Mouse (Mus musculus) liver, embryonic 18 days (tissue): ENCODE results near the gene Gpr31b. TPM values are rescaled to one million over a fixed set of nuclear protein-coding genes. Genes with fewer than 3 reads are reported as not detected.

Experiments used
- polyA plus RNA-seq: library from polyadenylated mRNA; depleted of rRNA; stranded (reverse); fragments of >200 nt; gene quantifications from 2 replicates; pipeline ENCODE4 v1.2.3, GENCODE M21; 2012; rRNA removed

Gene Gpr31b
- polyA plus RNA-seq: 0.03 TPM in 1 of 2 replicates, not detected in the other

DNA sequence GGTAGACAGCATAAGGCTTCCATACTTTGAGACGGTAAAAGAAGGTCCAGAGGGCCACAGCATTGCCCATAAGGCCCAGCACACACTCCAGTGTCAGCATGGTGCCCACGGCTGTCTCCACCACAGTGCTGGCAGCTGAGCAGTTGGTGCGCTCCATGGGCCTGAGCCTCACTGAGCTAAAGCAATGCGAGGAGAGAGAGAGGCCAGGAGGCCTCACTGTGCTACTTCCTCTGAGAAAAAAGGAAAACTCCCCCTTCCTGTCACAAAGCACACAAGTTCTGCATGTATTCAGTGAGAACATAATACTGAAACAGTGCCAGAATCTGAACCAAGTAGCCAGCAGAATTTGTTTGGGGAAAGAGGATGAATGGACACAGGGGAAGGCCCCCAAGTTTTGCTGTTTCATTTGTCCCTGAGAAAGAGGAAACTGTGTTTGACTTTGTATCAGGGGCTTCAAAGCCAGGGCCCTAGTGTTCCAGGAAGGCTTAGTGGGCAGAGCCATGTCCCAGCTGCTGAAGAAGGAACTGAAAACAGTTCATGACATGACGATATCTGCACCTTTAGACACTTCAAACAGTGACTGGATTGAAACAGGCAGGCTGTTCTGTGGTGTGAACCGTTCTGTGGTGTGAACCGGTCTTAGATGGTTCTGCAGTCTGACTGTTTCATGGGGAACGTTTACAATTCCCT is at the start of gene Gpr31b:
TSS of gene Gpr31b (minus strand) at position 173 of the 690 bp plus-strand sequence.

DNA sequence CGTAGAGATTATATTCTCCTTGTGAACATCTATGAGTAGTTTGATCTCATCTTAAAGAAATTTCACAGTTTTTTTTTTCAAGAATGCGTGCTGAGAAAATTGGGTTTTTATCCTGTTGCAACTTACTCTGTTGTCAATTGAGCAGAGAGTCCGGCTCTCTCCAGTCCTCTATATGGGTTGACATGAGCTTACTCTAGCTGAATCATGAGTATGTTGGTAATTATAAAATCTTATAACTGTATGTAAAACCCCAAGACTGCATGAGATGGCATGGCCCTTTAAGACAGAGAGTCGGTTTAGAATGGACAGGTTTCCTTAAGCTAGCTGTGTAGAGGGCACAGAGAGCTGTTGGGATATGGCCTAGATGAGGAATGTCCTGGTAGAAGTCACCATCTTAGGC is 8.7 kb upstream of the Gpr31b start, which contains the start of gene Tcp10b:
TSS of gene Tcp10b (plus strand) at position 301 of the 400 bp plus-strand sequence.

DNA sequence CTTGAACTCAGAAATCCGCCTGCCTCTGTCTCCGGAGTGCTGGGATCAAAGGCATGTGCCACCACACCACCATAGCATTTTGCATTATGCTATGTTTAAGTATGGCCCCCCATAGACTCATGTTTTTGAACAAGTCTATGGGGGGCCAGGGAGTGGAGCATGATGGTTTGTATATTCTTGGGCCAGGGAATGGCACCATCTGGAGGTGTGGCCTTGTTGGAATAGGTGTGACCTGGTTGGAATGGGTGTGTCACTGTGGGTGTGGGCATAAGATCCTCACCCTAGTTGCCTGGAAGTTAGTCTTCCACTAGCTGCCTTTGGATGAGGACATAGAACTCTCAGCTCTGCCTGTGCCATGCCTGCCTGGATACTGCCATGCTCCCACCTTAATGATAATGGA is 45.5 kb downstream of the Gpr31b start, which contains the start of gene Sod2:
TSS of gene Sod2 (plus strand) at position 301 of the 400 bp plus-strand sequence.

Other genes with a start within 250 kb of the Gpr31b start
- gene Mas1, start 184.2 kb downstream of the Gpr31b start, polyA plus RNA-seq: 0.27 and 0.38 TPM in 2 replicates
- gene Mrgprh, start 176.3 kb downstream of the Gpr31b start, polyA plus RNA-seq: 0.02 TPM in 1 of 2 replicates, not detected in the other
- 0.46 and 0.55 TPM in 2 replicates for gene Pnldc1, start 142.1 kb downstream of the Gpr31b start, polyA plus RNA-seq
- gene Tcp1, start 136.6 kb downstream of the Gpr31b start, polyA plus RNA-seq: 70.9 and 77.0 TPM in 2 replicates
- gene Mrpl18, start 136.0 kb downstream of the Gpr31b start, polyA plus RNA-seq: 34.3 and 39.2 TPM in 2 replicates
- gene Acat3, start 111.7 kb downstream of the Gpr31b start, polyA plus RNA-seq: 19.5 and 24.5 TPM in 2 replicates
- gene Acat2, start 91.5 kb downstream of the Gpr31b start, polyA plus RNA-seq: 42.8 and 51.3 TPM in 2 replicates
- gene Wtap, start 58.1 kb downstream of the Gpr31b start, polyA plus RNA-seq: 20.2 and 22.4 TPM in 2 replicates
- gene Sod2, start 45.5 kb downstream of the Gpr31b start, polyA plus RNA-seq: 153 and 171 TPM in 2 replicates
- gene Tcp10b, start 8.8 kb upstream of the Gpr31b start, polyA plus RNA-seq: 0.04 and 0.06 TPM in 2 replicates
- 0.05 TPM in 2 replicates for gene Unc93a, start 79.5 kb upstream of the Gpr31b start, polyA plus RNA-seq
- gene Smok2a, start 168.9 kb upstream of the Gpr31b start, polyA plus RNA-seq: not detected in 2 replicates
- not detected in 2 replicates for gene Smok2b, start 178.0 kb upstream of the Gpr31b start, polyA plus RNA-seq